Mouse (Mus musculus) limb, embryonic 10.5 days (tissue): ENCODE data around the gene Tmem179b. TPM values are rescaled to one million over a fixed set of nuclear protein-coding genes. Genes with fewer than 3 reads are reported as not detected.

Source experiments
- DNase-seq: peaks from one replicate; pipeline ENCODE4 v3.0.0-alpha.2; 2017; ENCODE audit warnings: low spot score
- H3K27ac ChIP-seq: fragments of 300-500 bp; sonication (generic); 2 replicates; pipeline ENCODE4 v1.5.1; 2016; ENCODE audit warnings: mild to moderate bottlenecking
- H3K27me3 ChIP-seq: fragments of 300-500 bp; sonication (generic); 2 replicates; pipeline ENCODE4 v1.6.1; 2016; ENCODE audit warnings: low read depth, mild to moderate bottlenecking; ENCODE audit not compliant: poor library complexity, severe bottlenecking
- H3K36me3 ChIP-seq: fragments of 300-500 bp; sonication (generic); 2 replicates; pipeline ENCODE4 v1.6.1; 2016; ENCODE audit warnings: mild to moderate bottlenecking, moderate library complexity
- H3K4me1 ChIP-seq: fragments of 300-500 bp; sonication (generic); 2 replicates; pipeline ENCODE4 v1.6.1; 2016
- H3K4me3 ChIP-seq: fragments of 300-500 bp; sonication (generic); 2 replicates; pipeline ENCODE4 v1.5.1; 2016; ENCODE audit warnings: mild to moderate bottlenecking, moderate library complexity
- H3K9me3 ChIP-seq: fragments of 300-500 bp; sonication (generic); replicated peaks from 2 replicates; pipeline ENCODE4 v1.6.1; 2016; ENCODE audit warnings: mild to moderate bottlenecking
- WGBS: fragments of 180-500 bp; shearing (Covaris S2); methylation state at CpG from one replicate; pipeline ENCODE4 v1.1.7; 2016; 5-methylcytosine and 5-hydroxymethylcytosine counted together
- polyA plus RNA-seq: library from polyadenylated mRNA; unstranded; fragments of >200 nt; fragmentation: Nextera tagmentation; extraction: Ambion mirVana; gene quantifications from 2 replicates; pipeline ENCODE4 v1.2.1, GENCODE M21; 2016

Gene Tmem179b
- polyA plus RNA-seq, 1 experiment from 2014 or later, result 43.7 TPM

GRCm38 (mm10) chr19:8803204-8803780 lies 29.0 kb upstream of the Tmem179b start:
- Histone ChIP-seq H3K27ac (peak overlapping the region; percentile 85; the same call in 1 of the 2 replicates), H3K4me3 (peak overlapping the region; percentile 65; the same call in 1 of the 2 replicates), H3K4me1 (peaks cover 14% of the 10 kb centered on the region), H3K9me3 (no peaks in the 10 kb centered on the region), H3K27me3 (no peaks in the 10 kb centered on the region), H3K36me3 (peaks cover 55% of the 10 kb centered on the region)
- DNase-seq, result no peak
- WGBS, result 94% methylated on average over 9 of the region's 9 CpGs

GRCm38 (mm10) chr19:8802130-8802821 lies 28.0 kb upstream of the Tmem179b start, which contains the start of gene Zbtb3:
Gene Zbtb3 (plus strand): TSS chr19:8802555.
- DNase-seq, result peak; percentile 92
- H3K27me3 ChIP-seq, result no peaks in the 10 kb centered on the region
- H3K4me1 ChIP-seq, result peaks cover 20% of the 10 kb centered on the region
- H3K36me3 ChIP-seq, result peaks cover 44% of the 10 kb centered on the region
- peak within 1 kb of the TSS; percentile 85 for H3K27ac ChIP-seq
- peak within 1 kb of the TSS; percentile 65 for H3K4me3 ChIP-seq
- whole genome bisulfite sequencing, result under 1% methylated on average over 30 of the region's 30 CpGs
- no peaks in the 10 kb centered on the region for H3K9me3 ChIP-seq

GRCm38 (mm10) chr19:8798947-8799315 lies 24.7 kb upstream of the Tmem179b start:
- Histone ChIP-seq H3K36me3 (peaks cover 37% of the 10 kb centered on the region), H3K9me3 (no peaks in the 10 kb centered on the region), H3K4me3 (peak overlapping the region; percentile 85), H3K27ac (no peak overlapping the region), H3K4me1 (peaks cover 23% of the 10 kb centered on the region), H3K27me3 (no peaks in the 10 kb centered on the region)
- DNase-seq, result no peak

- peak; percentile 85 for DNase-seq
- Histone ChIP-seq H3K4me1 (peaks cover 22% of the 10 kb centered on the region), H3K27ac (peak within 1 kb of the TSS; percentile 87), H3K4me3 (peak within 1 kb of the TSS; percentile 85), H3K9me3 (no peaks in the 10 kb centered on the region), H3K36me3 (peaks cover 37% of the 10 kb centered on the region), H3K27me3 (no peaks in the 10 kb centered on the region)
- WGBS, result 3% methylated on average over 25 of the region's 25 CpGs
Observed at GRCm38 (mm10) chr19:8798264-8798946, 24.1 kb upstream of the Tmem179b start, which contains the start of gene Polr2g. Gene Polr2g (minus strand): TSS chr19:8798577.

GRCm38 (mm10) chr19:8790171-8790570 lies 15.9 kb upstream of the Tmem179b start:
- H3K9me3 ChIP-seq, result no peaks in the 10 kb centered on the region
- no peak overlapping the region for H3K27ac ChIP-seq
- no peak for DNase-seq
- no peak overlapping the region for H3K4me3 ChIP-seq
- WGBS, result 84% methylated on average over 7 of the region's 7 CpGs
- peaks cover 47% of the 10 kb centered on the region for H3K36me3 ChIP-seq
- H3K27me3 ChIP-seq, result no peaks in the 10 kb centered on the region
- H3K4me1 ChIP-seq, result peaks cover 15% of the 10 kb centered on the region

GRCm38 (mm10) chr19:8789171-8789570 lies 14.9 kb upstream of the Tmem179b start:
- peaks cover 38% of the 10 kb centered on the region for H3K36me3 ChIP-seq
- WGBS, result 69% methylated on average over 1 of the region's 1 CpGs
- no peak overlapping the region for H3K27ac ChIP-seq
- no peak for DNase-seq
- H3K27me3 ChIP-seq, result no peaks in the 10 kb centered on the region
- no peaks in the 10 kb centered on the region for H3K9me3 ChIP-seq
- peaks cover 19% of the 10 kb centered on the region for H3K4me1 ChIP-seq
- no peak overlapping the region for H3K4me3 ChIP-seq

GRCm38 (mm10) chr19:8788521-8788920 lies 14.3 kb upstream of the Tmem179b start:
- DNase-seq, result no peak
- H3K4me3 ChIP-seq, result no peak overlapping the region
- WGBS, result 28% methylated on average over 3 of the region's 3 CpGs

GRCm38 (mm10) chr19:8786008-8786781 lies 11.9 kb upstream of the Tmem179b start, which contains the start of gene Taf6l:
Gene Taf6l (minus strand): TSS chr19:8786417.
- WGBS, result under 1% methylated on average over 32 of the region's 32 CpGs
- Histone ChIP-seq H3K9me3 (no peaks in the 10 kb centered on the region), H3K4me1 (peaks cover 19% of the 10 kb centered on the region), H3K27ac (peak within 1 kb of the TSS; percentile 92), H3K36me3 (peaks cover 41% of the 10 kb centered on the region), H3K27me3 (no peaks in the 10 kb centered on the region), H3K4me3 (peak within 1 kb of the TSS; percentile 79)
- DNase-seq, result peak; percentile 90

More at GRCm38 (mm10) chr19:8788521-8788920, 14.3 kb upstream of the Tmem179b start:
- Histone ChIP-seq H3K4me1 (peaks cover 19% of the 10 kb centered on the region), H3K27me3 (no peaks in the 10 kb centered on the region), H3K27ac (no peak overlapping the region), H3K36me3 (peaks cover 38% of the 10 kb centered on the region), H3K9me3 (no peaks in the 10 kb centered on the region)

- WGBS, result 6% methylated on average over 20 of the region's 20 CpGs
- no peaks in the 10 kb centered on the region for H3K27me3 ChIP-seq
- H3K9me3 ChIP-seq, result no peaks in the 10 kb centered on the region
- peak overlapping the region; percentile 99 for H3K27ac ChIP-seq
- peak overlapping the region; percentile 86 for H3K4me3 ChIP-seq
- DNase-seq, result peak; percentile 71
- peaks cover 24% of the 10 kb centered on the region for H3K4me1 ChIP-seq
- H3K36me3 ChIP-seq, result peaks cover 67% of the 10 kb centered on the region
Observed at GRCm38 (mm10) chr19:8774951-8775421, 719 bp upstream of the Tmem179b start.

GRCm38 (mm10) chr19:8773409-8773808 lies 858 bp downstream of the Tmem179b start:
- 61% methylated on average over 6 of the region's 6 CpGs for WGBS
- Histone ChIP-seq H3K27ac (peak overlapping the region; percentile 99), H3K36me3 (peaks cover 70% of the 10 kb centered on the region), H3K9me3 (no peaks in the 10 kb centered on the region), H3K27me3 (no peaks in the 10 kb centered on the region), H3K4me1 (peaks cover 24% of the 10 kb centered on the region), H3K4me3 (peak overlapping the region; percentile 86)
- DNase-seq, result peak; percentile 33

- Histone ChIP-seq H3K36me3 (peaks cover 70% of the 10 kb centered on the region), H3K27ac (peak overlapping the region; percentile 99; the same call in 1 of the 2 replicates), H3K4me1 (peaks cover 24% of the 10 kb centered on the region), H3K9me3 (no peaks in the 10 kb centered on the region), H3K27me3 (no peaks in the 10 kb centered on the region), H3K4me3 (peak overlapping the region; percentile 86)
- WGBS, result 82% methylated on average over 5 of the region's 5 CpGs
- DNase-seq, result no peak
Observed at GRCm38 (mm10) chr19:8772996-8773395, 1.3 kb downstream of the Tmem179b start.

GRCm38 (mm10) chr19:8770567-8771270 lies 3.5 kb downstream of the Tmem179b start, which contains the start of gene Tmem223:
Gene Tmem223 (plus strand): TSS chr19:8770996.
- no peaks in the 10 kb centered on the region for H3K27me3 ChIP-seq
- peaks cover 81% of the 10 kb centered on the region for H3K36me3 ChIP-seq
- no peaks in the 10 kb centered on the region for H3K9me3 ChIP-seq
- DNase-seq, result peak; percentile 89
- peak within 1 kb of the TSS; percentile 96 for H3K27ac ChIP-seq
- peaks cover 23% of the 10 kb centered on the region for H3K4me1 ChIP-seq
- WGBS, result 23% methylated on average over 29 of the region's 29 CpGs
- H3K4me3 ChIP-seq, result peak within 1 kb of the TSS; percentile 80
